18 mouse cellular contexts compared by ENCODE assay signal in genomic region chr10:83942101-83942500, GRCm38 (mm10).
DNase-seq lines count a peak whose midpoint lies in the region; TF ChIP-seq lines count a peak whose summit lies in the region.
"Had no signal": no experiment of that assay in that cellular context is flagged by ENCODE, and none has a peak within 500 bp of the region (broad histone marks: within the 10 kb centered on the region; RNA-seq: fewer than 3 reads in every experiment).

No protein-coding gene starts in this region.

- H3K36me3 ChIP-seq in limb, embryonic 10.5 days, result no peaks in the 10 kb centered on the region
- H3K36me3 ChIP-seq: embryonic facial prominence, embryonic 13.5 days; forebrain, embryonic 15.5 days; G1E; midbrain, embryonic 12.5 days had no signal

- 28% methylated on average over 3 of the region's 3 CpGs for WGBS in limb, embryonic 10.5 days

- no peak for TF ChIP-seq CTCF in gastrocnemius, adult 2 months (IDR thresholded peaks at IDR 0.05)

- peak; percentile 22 for DNase-seq in gastrocnemius, adult 2 months
- DNase-seq in gastrocnemius, postnatal 14 days, result no peak
- DNase-seq in urinary bladder, postnatal 14 days (ENCODE audit: low spot score), result peak; percentile 9
- DNase-seq in urinary bladder, adult 18-20 months (ENCODE audit: low spot score in 2 of 2), result no peak
- DNase-seq in limb, embryonic 10.5 days (ENCODE audit: low spot score), result peak; percentile 46
- no peak for DNase-seq in layer of hippocampus, postnatal 14 days (ENCODE audit: low spot score in 2 of 2)
- no peak for DNase-seq in retina, embryonic 14.5 days (ENCODE audit: low spot score)
- DNase-seq: adrenal gland, postnatal 25 days; cerebellum, adult 11 months; cerebellum, postnatal 14 days; kidney, adult 18-20 months; kidney, postnatal 36 days; right cerebral cortex, postnatal 4 days had no signal

- H3K4me1 ChIP-seq in limb, embryonic 10.5 days, result peaks cover 16% of the 10 kb centered on the region
- H3K4me1 ChIP-seq: forebrain, embryonic 15.5 days; midbrain, embryonic 12.5 days had no signal

- intact Hi-C loops in gastrocnemius, adult 2 months (cut with DNase I), result no loop called here
- intact Hi-C loops in gastrocnemius, postnatal 14 days (cut with DNase I; ENCODE audit: low total_unique reads), result no loop called here

- no peak overlapping the region for H3K27ac ChIP-seq in gastrocnemius, adult 2 months
- no peak overlapping the region for H3K27ac ChIP-seq in limb, embryonic 10.5 days
- H3K27ac ChIP-seq: embryonic facial prominence, embryonic 13.5 days; forebrain, embryonic 15.5 days; liver, embryonic 14.5 days; midbrain, embryonic 12.5 days had no signal

- H3K9me3 ChIP-seq in limb, embryonic 10.5 days (replicated peaks), result no peaks in the 10 kb centered on the region
- H3K9me3 ChIP-seq: embryonic facial prominence, embryonic 13.5 days; forebrain, embryonic 15.5 days; midbrain, embryonic 12.5 days had no signal

- H3K4me3 ChIP-seq in gastrocnemius, adult 2 months, result no peak overlapping the region
- H3K4me3 ChIP-seq in limb, embryonic 10.5 days, result no peak overlapping the region
- H3K4me3 ChIP-seq: embryonic facial prominence, embryonic 13.5 days; forebrain, embryonic 15.5 days; midbrain, embryonic 12.5 days had no signal

- H3K27me3 ChIP-seq in limb, embryonic 10.5 days (ENCODE audit: low read depth, poor library complexity, severe bottlenecking), result no peaks in the 10 kb centered on the region
- H3K27me3 ChIP-seq: embryonic facial prominence, embryonic 13.5 days; forebrain, embryonic 15.5 days; midbrain, embryonic 12.5 days had no signal

Comparison
In these comparisons a context has a peak if more than half of its experiments do, and no peak if none do; other contexts are left out.
1. DNase-seq: peak in gastrocnemius, adult 2 months (single experiment), urinary bladder, postnatal 14 days (single experiment) and limb, embryonic 10.5 days (single experiment); none in gastrocnemius, postnatal 14 days (single experiment), urinary bladder, adult 18-20 months (0 of 2), layer of hippocampus, postnatal 14 days (0 of 2) and retina, embryonic 14.5 days (single experiment).